Mouse (Mus musculus): ENCODE measurements around the gene Axl.
A peak's percentile ranks its signal among the peaks of the same experiment; 100 is the strongest.

Gene Axl

GRCm38 (mm10) chr7:25788220-25789128 lies at the start of gene Axl:
Axl (minus strand) TSS chr7:25788705.
- DNase-seq (ENCODE audit: low spot score in 2 of 2), result peak in 1 of 2 experiments; percentile 26

GRCm38 (mm10) chr7:25835188-25835891 lies 46.8 kb upstream of the Axl start:
- DNase-seq (ENCODE audit: low spot score in 2 of 2), result no peak

GRCm38 (mm10) chr7:25831557-25832530 lies 43.3 kb upstream of the Axl start:
- DNase-seq (ENCODE audit: low spot score in 2 of 2), result no peak

- no peak for DNase-seq (ENCODE audit: low spot score in 2 of 2)
Observed at GRCm38 (mm10) chr7:25830251-25830650, 41.7 kb upstream of the Axl start.

- DNase-seq (ENCODE audit: low spot score in 2 of 2), result no peak
Observed at GRCm38 (mm10) chr7:25827199-25827598, 38.7 kb upstream of the Axl start.

- no peak for DNase-seq (ENCODE audit: low spot score in 2 of 2)
Observed at GRCm38 (mm10) chr7:25826029-25826428, 37.5 kb upstream of the Axl start.

GRCm38 (mm10) chr7:25825043-25825442 lies 36.5 kb upstream of the Axl start:
- DNase-seq (ENCODE audit: low spot score in 2 of 2), result no peak

- DNase-seq (ENCODE audit: low spot score in 2 of 2), result no peak
Observed at GRCm38 (mm10) chr7:25816241-25816919, 27.9 kb upstream of the Axl start, which contains the start of gene Cyp2s1. Cyp2s1 (minus strand) TSS chr7:25816913.

GRCm38 (mm10) chr7:25815571-25815970 lies 27.1 kb upstream of the Axl start:
- no peak for DNase-seq (ENCODE audit: low spot score in 2 of 2)

- DNase-seq (ENCODE audit: low spot score in 2 of 2), result no peak
Observed at GRCm38 (mm10) chr7:25814711-25815110, 26.2 kb upstream of the Axl start.

- DNase-seq (ENCODE audit: low spot score in 2 of 2), result no peak
Observed at GRCm38 (mm10) chr7:25812195-25812594, 23.7 kb upstream of the Axl start.

GRCm38 (mm10) chr7:25811716-25812115 lies 23.2 kb upstream of the Axl start:
- no peak for DNase-seq (ENCODE audit: low spot score in 2 of 2)

- DNase-seq (ENCODE audit: low spot score in 2 of 2), result peak; percentile 68 to 78
Observed at GRCm38 (mm10) chr7:25805631-25806343, 17.3 kb upstream of the Axl start.

GRCm38 (mm10) chr7:25804792-25805191 lies 16.3 kb upstream of the Axl start:
- DNase-seq (ENCODE audit: low spot score in 2 of 2), result no peak

GRCm38 (mm10) chr7:25803460-25803859 lies 15.0 kb upstream of the Axl start:
- no peak for DNase-seq (ENCODE audit: low spot score in 2 of 2)

GRCm38 (mm10) chr7:25802241-25803125 lies 14.0 kb upstream of the Axl start:
- DNase-seq (ENCODE audit: low spot score in 2 of 2), result no peak

- DNase-seq (ENCODE audit: low spot score in 2 of 2), result no peak
Observed at GRCm38 (mm10) chr7:25801031-25801430, 12.5 kb upstream of the Axl start.

GRCm38 (mm10) chr7:25799369-25799768 lies 10.9 kb upstream of the Axl start:
- no peak for DNase-seq (ENCODE audit: low spot score in 2 of 2)

GRCm38 (mm10) chr7:25798540-25798939 lies 10.0 kb upstream of the Axl start:
- DNase-seq (ENCODE audit: low spot score in 2 of 2), result no peak

Data from frontal cortex, postnatal 36 days (tissue).